Mouse (Mus musculus) CD4-positive helper T cell, adult 2 months (primary cell): ENCODE results near the gene Obox3.
A peak's percentile ranks its signal among the peaks of the same experiment; 100 is the strongest.
"Not testable (repeated sequence)": the region's sequence is repeated elsewhere in the genome, so short reads cannot be mapped to it uniquely, and the experiment has no call there.

ENCODE experiments used
- DNase-seq: peaks from one replicate; pipeline ENCODE4 v3.0.0-alpha.2; 2012; ENCODE audit warnings: low read depth, missing footprints, low spot score

Gene Obox3

DNA sequence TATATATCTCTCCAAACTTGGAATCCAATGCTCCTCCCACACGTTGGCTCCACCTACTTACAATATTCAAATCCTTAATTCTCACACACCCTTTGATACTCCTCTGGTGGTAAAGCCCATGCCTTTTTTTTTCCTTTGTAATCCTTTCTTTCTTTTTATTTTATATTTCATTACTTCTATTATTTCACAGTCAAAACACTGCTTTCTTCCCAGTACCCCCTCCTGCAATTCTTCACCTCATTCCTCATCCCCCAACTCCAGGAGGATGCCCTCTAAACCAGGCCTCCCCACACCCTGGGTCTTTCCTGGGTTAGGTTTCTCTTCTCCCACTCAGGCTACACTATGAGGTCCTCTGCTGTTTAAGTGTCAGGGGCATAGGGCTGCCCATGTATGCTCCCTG, at the start of gene Obox3:
Gene Obox3 (minus strand): TSS at position 101 of the 400 bp plus-strand sequence.
- DNase-seq, result not testable (repeated sequence)

DNA sequence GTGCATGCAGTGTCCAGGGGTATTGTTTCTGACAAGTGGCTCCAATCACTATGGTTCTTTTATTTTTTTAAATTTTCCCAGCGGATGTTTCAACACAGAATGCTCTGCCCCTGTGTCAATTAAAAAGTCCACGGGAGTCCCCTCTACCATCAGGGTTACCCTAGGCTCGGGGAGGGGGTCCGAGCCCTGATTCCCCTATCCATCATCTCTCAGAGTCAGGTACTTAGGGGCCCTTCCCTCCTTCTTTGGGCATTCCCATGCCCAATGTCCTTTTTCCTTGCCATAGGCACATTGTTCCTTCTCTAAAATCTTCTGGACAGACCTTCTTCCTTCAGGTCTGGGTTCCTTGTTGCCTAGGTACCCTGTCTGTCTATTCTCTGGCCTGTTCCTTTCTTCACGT, 130.3 kb downstream of the Obox3 start:
- DNase-seq, result peak; percentile 1
